Mouse (Mus musculus) olfactory bulb, adult 2 months (tissue): ENCODE measurements around the gene Cdk8.

Experiments used
- CTCF ChIP-seq: fragments of 200-500 bp; IDR thresholded peaks from 2 replicates; pipeline ENCODE4 v1.5.1; 2012; ENCODE audit warnings: low read depth, mild to moderate bottlenecking, low read length, moderate library complexity; ENCODE audit not compliant: insufficient read depth
- POLR2A ChIP-seq: fragments of 200-500 bp; IDR thresholded peaks from 2 replicates; pipeline ENCODE4 v1.6.1; 2012; ENCODE audit warnings: mild to moderate bottlenecking, low read depth, low read length, moderate library complexity; ENCODE audit not compliant: insufficient read depth

GRCm38 (mm10) chr5:146307744-146308096 lies 76.7 kb downstream of the Cdk8 start:
- no peak for TF ChIP-seq CTCF
- no peak for TF ChIP-seq POLR2A
